Mouse (Mus musculus) frontal cortex, adult (tissue): ENCODE measurements at regions not wholly inside any gene's neighbourhood (a gene's known extent, or its start where the extent isn't known, plus 50 kb on each side); places are given as distances from the start of the nearest gene placed in this dataset.

Experiments
- ATAC-seq: cut with Nextera tagmentation; 2 replicates; pipeline ENCODE4 v1.9.2; 2017; ENCODE audit warnings: mild to moderate bottlenecking, moderate library complexity, mixed read lengths; ENCODE audit not compliant: low TSS enrichment

DNA sequence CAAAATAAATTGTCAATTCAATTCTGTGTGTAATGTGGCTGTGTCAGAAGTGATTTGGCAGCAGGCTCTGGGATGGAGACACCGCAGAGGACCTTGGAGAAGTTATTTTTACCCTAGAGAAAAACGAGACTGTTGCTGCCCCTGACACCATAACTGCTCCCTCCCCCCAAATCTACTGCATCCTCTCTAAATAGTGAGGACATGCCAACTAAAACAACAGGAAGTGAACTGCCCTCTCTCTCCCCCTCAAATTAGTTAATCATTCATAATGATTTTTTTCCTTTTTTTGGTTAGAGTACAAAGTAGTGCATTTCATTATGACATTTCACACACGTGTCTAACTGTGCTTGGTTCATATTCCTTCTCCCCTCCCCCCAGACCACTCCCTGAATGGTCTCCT lies 55.6 kb upstream of the Pias1 start:
- no peak for ATAC-seq

DNA sequence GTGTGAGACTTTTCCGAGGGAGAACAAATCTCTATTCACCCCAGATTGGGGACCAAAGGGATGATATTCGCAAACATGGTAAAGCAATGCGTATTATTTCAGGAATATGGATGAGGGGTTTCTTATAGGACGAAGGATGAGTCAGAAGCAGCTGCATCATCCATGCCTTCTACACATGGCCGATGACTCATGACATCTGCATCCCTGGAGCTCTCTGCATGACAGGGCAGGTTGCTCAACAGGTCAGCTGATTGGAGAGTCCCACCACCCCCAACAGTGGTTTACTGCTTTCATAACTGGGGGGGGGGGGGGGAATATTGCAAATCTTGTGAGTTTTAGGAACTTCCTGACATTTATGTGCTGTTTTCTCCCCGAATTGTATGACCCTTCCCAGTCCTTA lies 50.3 kb upstream of the Pias1 start:
- no peak for ATAC-seq
